Mouse (Mus musculus): ENCODE measurements at regions not wholly inside any gene's neighbourhood (a gene's known extent, or its start where the extent isn't known, plus 50 kb on each side); places are given as distances from the start of the nearest gene placed in this dataset.

GRCm38 (mm10) chr3:53792541-53792940, 52.3 kb upstream of the Gm10985 start:
- H3K27ac ChIP-seq (replicated peaks; ENCODE audit: low read depth, low read length), result no peak overlapping the region
- H3K4me3 ChIP-seq (replicated peaks; ENCODE audit: low read depth, low read length), result no peak overlapping the region
- no peak overlapping the region for H3K9ac ChIP-seq (replicated peaks; ENCODE audit: low read length)
- 100% methylated on average over 1 of the region's 1 CpGs for WGBS
- H3K36me3 ChIP-seq (ENCODE audit: control insufficient read depth, insufficient read depth, low read length), result no peaks in the 10 kb centered on the region
- DNase-seq (no peak), ATAC-seq (ENCODE audit: low FRiP score, low TSS enrichment) (no peak)
- H3K4me2 ChIP-seq (ENCODE audit: low read length), result no peak overlapping the region
- H3K27me3 ChIP-seq (ENCODE audit: control insufficient read depth, insufficient read depth, low read length), result no peaks in the 10 kb centered on the region
- H3K9me3 ChIP-seq (ENCODE audit: control insufficient read depth, low read length), result no peaks in the 10 kb centered on the region
- H3K4me1 ChIP-seq (ENCODE audit: control insufficient read depth, insufficient read depth, low read length), result no peaks in the 10 kb centered on the region

DNA sequence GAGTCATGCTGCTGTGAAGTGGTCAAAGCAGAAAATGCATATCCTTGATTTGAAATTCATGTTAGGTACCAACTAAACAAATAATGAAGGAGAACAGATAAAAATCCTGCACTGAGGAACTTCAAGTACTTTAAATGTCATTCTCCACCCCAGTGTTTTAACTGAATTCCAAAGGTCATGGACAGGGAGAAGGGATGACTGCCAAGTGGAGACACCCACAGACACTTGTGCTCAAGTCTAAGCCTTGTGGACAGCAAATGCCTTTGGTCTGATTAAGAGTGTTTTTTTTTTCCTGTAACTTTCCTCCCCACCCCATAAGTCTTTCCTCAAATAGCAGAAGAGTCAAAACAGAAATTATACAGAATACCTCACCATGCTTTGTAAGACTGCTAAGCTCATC, 55.2 kb upstream of the Gm10985 start:
- Histone ChIP-seq H3K9me3 (ENCODE audit: control insufficient read depth, low read length) (no peaks in the 10 kb centered on the region), H3K36me3 (ENCODE audit: control insufficient read depth, insufficient read depth, low read length) (no peaks in the 10 kb centered on the region), H3K4me2 (ENCODE audit: low read length) (no peak overlapping the region), H3K4me3 (replicated peaks; ENCODE audit: low read depth, low read length) (no peak overlapping the region), H3K9ac (replicated peaks; ENCODE audit: low read length) (no peak overlapping the region), H3K27me3 (ENCODE audit: control insufficient read depth, insufficient read depth, low read length) (no peaks in the 10 kb centered on the region), H3K4me1 (ENCODE audit: control insufficient read depth, insufficient read depth, low read length) (no peaks in the 10 kb centered on the region), H3K27ac (replicated peaks; ENCODE audit: low read depth, low read length) (no peak overlapping the region)
- ATAC-seq (ENCODE audit: low FRiP score, low TSS enrichment) (no peak), DNase-seq (no peak)

DNA sequence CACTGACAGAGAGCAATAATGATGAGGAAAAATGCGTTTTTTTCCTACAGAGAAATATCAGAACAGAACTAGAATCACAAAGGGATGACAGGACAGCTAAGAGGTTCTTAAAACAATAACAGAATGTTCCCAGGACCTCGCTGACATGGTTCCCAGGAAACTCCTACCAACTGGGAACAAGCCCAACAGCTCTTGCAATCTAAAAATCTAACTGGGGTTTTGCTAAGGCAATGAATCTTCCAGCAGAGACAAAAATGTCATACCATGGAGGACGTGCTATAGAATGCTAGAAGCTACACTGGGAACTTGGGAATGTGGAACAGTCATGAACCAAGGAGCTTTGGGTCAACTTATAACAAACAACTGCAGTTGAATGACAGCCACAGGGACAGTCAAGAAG, 59.7 kb upstream of the Gm10985 start:
- DNase-seq (no peak), ATAC-seq (ENCODE audit: low FRiP score, low TSS enrichment) (no peak)
- Histone ChIP-seq H3K27me3 (ENCODE audit: control insufficient read depth, insufficient read depth, low read length) (no peaks in the 10 kb centered on the region), H3K9ac (replicated peaks; ENCODE audit: low read length) (no peak overlapping the region), H3K27ac (replicated peaks; ENCODE audit: low read depth, low read length) (no peak overlapping the region), H3K4me2 (ENCODE audit: low read length) (no peak overlapping the region), H3K9me3 (ENCODE audit: control insufficient read depth, low read length) (no peaks in the 10 kb centered on the region), H3K36me3 (ENCODE audit: control insufficient read depth, insufficient read depth, low read length) (no peaks in the 10 kb centered on the region), H3K4me3 (replicated peaks; ENCODE audit: low read depth, low read length) (no peak overlapping the region), H3K4me1 (ENCODE audit: control insufficient read depth, insufficient read depth, low read length) (no peaks in the 10 kb centered on the region)
- WGBS, result 79% methylated on average over 3 of the region's 3 CpGs

- Histone ChIP-seq H3K27me3 (ENCODE audit: control insufficient read depth, insufficient read depth, low read length) (no peaks in the 10 kb centered on the region), H3K9me3 (ENCODE audit: control insufficient read depth, low read length) (no peaks in the 10 kb centered on the region), H3K27ac (replicated peaks; ENCODE audit: low read depth, low read length) (no peak overlapping the region), H3K9ac (replicated peaks; ENCODE audit: low read length) (no peak overlapping the region), H3K36me3 (ENCODE audit: control insufficient read depth, insufficient read depth, low read length) (no peaks in the 10 kb centered on the region), H3K4me1 (ENCODE audit: control insufficient read depth, insufficient read depth, low read length) (no peaks in the 10 kb centered on the region), H3K4me2 (ENCODE audit: low read length) (no peak overlapping the region), H3K4me3 (replicated peaks; ENCODE audit: low read depth, low read length) (no peak overlapping the region)
- ATAC-seq (ENCODE audit: low FRiP score, low TSS enrichment), result no peak
- WGBS, result 50% methylated on average over 5 of the region's 5 CpGs
- no peak for DNase-seq
These were observed 68.2 kb upstream of the Gm10985 start for GRCm38 (mm10) chr3:53776668-53777067.

GRCm38 (mm10) chr3:53767601-53768000, 77.3 kb upstream of the Gm10985 start:
- Histone ChIP-seq H3K27ac (replicated peaks; ENCODE audit: low read depth, low read length) (no peak overlapping the region), H3K9me3 (ENCODE audit: control insufficient read depth, low read length) (no peaks in the 10 kb centered on the region), H3K4me3 (replicated peaks; ENCODE audit: low read depth, low read length) (no peak overlapping the region), H3K36me3 (ENCODE audit: control insufficient read depth, insufficient read depth, low read length) (no peaks in the 10 kb centered on the region), H3K4me2 (ENCODE audit: low read length) (no peak overlapping the region), H3K9ac (replicated peaks; ENCODE audit: low read length) (no peak overlapping the region), H3K27me3 (ENCODE audit: control insufficient read depth, insufficient read depth, low read length) (no peaks in the 10 kb centered on the region), H3K4me1 (ENCODE audit: control insufficient read depth, insufficient read depth, low read length) (no peaks in the 10 kb centered on the region)
- no peak for DNase-seq
- ATAC-seq (ENCODE audit: low FRiP score, low TSS enrichment), result no peak

GRCm38 (mm10) chr3:53763981-53764380, 80.9 kb upstream of the Gm10985 start:
- H3K4me1 ChIP-seq (ENCODE audit: control insufficient read depth, insufficient read depth, low read length), result peaks cover 5% of the 10 kb centered on the region; the same call in 1 of the 2 replicates
- H3K27me3 ChIP-seq (ENCODE audit: control insufficient read depth, insufficient read depth, low read length), result no peaks in the 10 kb centered on the region
- H3K4me3 ChIP-seq (replicated peaks; ENCODE audit: low read depth, low read length), result no peak overlapping the region
- ATAC-seq (ENCODE audit: low FRiP score, low TSS enrichment), result no peak
- H3K27ac ChIP-seq (replicated peaks; ENCODE audit: low read depth, low read length), result no peak overlapping the region
- WGBS, result 92% methylated on average over 2 of the region's 2 CpGs
- no peak for DNase-seq
- H3K36me3 ChIP-seq (ENCODE audit: control insufficient read depth, insufficient read depth, low read length), result no peaks in the 10 kb centered on the region
- H3K9me3 ChIP-seq (ENCODE audit: control insufficient read depth, low read length), result no peaks in the 10 kb centered on the region
- no peak overlapping the region for H3K9ac ChIP-seq (replicated peaks; ENCODE audit: low read length)
- H3K4me2 ChIP-seq (ENCODE audit: low read length), result no peak overlapping the region

GRCm38 (mm10) chr3:53761514-53762075, 83.3 kb upstream of the Gm10985 start:
- ATAC-seq (ENCODE audit: low FRiP score, low TSS enrichment) (no peak), DNase-seq (peak; percentile 34)
- Histone ChIP-seq H3K9me3 (ENCODE audit: control insufficient read depth, low read length) (no peaks in the 10 kb centered on the region), H3K9ac (replicated peaks; ENCODE audit: low read length) (no peak overlapping the region), H3K4me3 (replicated peaks; ENCODE audit: low read depth, low read length) (no peak overlapping the region), H3K4me2 (ENCODE audit: low read length) (peak overlapping the region; percentile 24), H3K4me1 (ENCODE audit: control insufficient read depth, insufficient read depth, low read length) (peaks cover 5% of the 10 kb centered on the region; the same call in 1 of the 2 replicates), H3K27ac (replicated peaks; ENCODE audit: low read depth, low read length) (no peak overlapping the region), H3K36me3 (ENCODE audit: control insufficient read depth, insufficient read depth, low read length) (no peaks in the 10 kb centered on the region), H3K27me3 (ENCODE audit: control insufficient read depth, insufficient read depth, low read length) (no peaks in the 10 kb centered on the region)
- WGBS, result 26% methylated on average over 11 of the region's 11 CpGs

DNA sequence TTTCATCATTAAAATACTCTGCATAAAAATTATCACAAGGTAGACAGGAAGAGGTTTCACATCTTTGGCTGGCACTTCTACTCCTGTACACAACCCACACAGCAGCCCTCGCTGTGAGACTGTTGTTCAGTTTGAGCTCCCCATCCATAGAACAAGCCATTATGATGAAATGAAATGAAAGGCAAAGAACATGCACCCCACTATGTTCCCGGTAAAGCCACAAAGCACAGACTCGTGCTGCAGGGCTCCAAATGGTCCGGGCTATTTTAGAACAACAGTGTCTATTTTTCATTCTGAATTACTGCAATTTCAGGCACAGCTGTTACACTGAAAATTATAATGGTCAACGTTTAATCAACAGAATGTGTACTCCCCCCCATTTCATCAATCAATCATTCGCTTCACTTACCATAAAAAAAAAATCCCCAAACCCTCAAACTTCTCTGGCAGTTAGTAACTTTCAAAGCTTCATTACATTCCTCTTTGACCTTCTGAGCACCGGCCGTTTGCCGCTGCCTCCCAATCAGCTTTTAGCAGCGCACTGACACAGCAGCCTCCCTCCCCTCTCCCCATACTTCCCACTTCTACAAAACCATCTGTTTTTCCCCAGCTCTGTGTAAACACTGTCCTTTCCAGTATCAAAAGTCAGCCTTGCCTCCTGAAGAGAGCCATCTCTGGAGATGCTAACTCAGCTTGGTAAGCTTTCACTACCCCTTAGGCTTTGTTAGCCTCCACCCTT, 88.6 kb upstream of the Gm10985 start:
- H3K9ac ChIP-seq (replicated peaks; ENCODE audit: low read length), result no peak overlapping the region
- H3K9me3 ChIP-seq (ENCODE audit: control insufficient read depth, low read length), result no peaks in the 10 kb centered on the region
- DNase-seq (no peak), ATAC-seq (ENCODE audit: low FRiP score, low TSS enrichment) (no peak)
- no peaks in the 10 kb centered on the region for H3K4me1 ChIP-seq (ENCODE audit: control insufficient read depth, insufficient read depth, low read length)
- H3K4me3 ChIP-seq (replicated peaks; ENCODE audit: low read depth, low read length), result no peak overlapping the region
- H3K27me3 ChIP-seq (ENCODE audit: control insufficient read depth, insufficient read depth, low read length), result no peaks in the 10 kb centered on the region
- WGBS, result 66% methylated on average over 10 of the region's 10 CpGs
- H3K27ac ChIP-seq (replicated peaks; ENCODE audit: low read depth, low read length), result no peak overlapping the region
- no peak overlapping the region for H3K4me2 ChIP-seq (ENCODE audit: low read length)
- no peaks in the 10 kb centered on the region for H3K36me3 ChIP-seq (ENCODE audit: control insufficient read depth, insufficient read depth, low read length)

GRCm38 (mm10) chr3:53737161-53737560, 80.0 kb upstream of the Frem2 start:
- Histone ChIP-seq H3K4me2 (ENCODE audit: low read length) (no peak overlapping the region), H3K27ac (replicated peaks; ENCODE audit: low read depth, low read length) (no peak overlapping the region), H3K36me3 (ENCODE audit: control insufficient read depth, insufficient read depth, low read length) (no peaks in the 10 kb centered on the region), H3K9me3 (ENCODE audit: control insufficient read depth, low read length) (no peaks in the 10 kb centered on the region), H3K4me1 (ENCODE audit: control insufficient read depth, insufficient read depth, low read length) (0 out of 2 replicates have a peak, but pooled peaks cover 8% of the 10 kb centered on the region), H3K9ac (replicated peaks; ENCODE audit: low read length) (no peak overlapping the region), H3K27me3 (ENCODE audit: control insufficient read depth, insufficient read depth, low read length) (no peaks in the 10 kb centered on the region), H3K4me3 (replicated peaks; ENCODE audit: low read depth, low read length) (no peak overlapping the region)
- 79% methylated on average over 4 of the region's 4 CpGs for WGBS
- no peak for DNase-seq
- ATAC-seq (ENCODE audit: low FRiP score, low TSS enrichment), result no peak
